Mouse (Mus musculus) lung, postnatal 0 days (tissue): ENCODE data around the gene Nabp2.

ENCODE experiments used
- CTCF ChIP-seq: IDR thresholded peaks from 2 replicates; pipeline ENCODE4 v1.5.1; 2016; ENCODE audit warnings: antibody characterized with exemption, mild to moderate bottlenecking
- EP300 ChIP-seq: IDR thresholded peaks from 2 replicates; pipeline ENCODE4 v1.6.1; 2016; ENCODE audit warnings: antibody characterized with exemption, mild to moderate bottlenecking, control low read depth

- no peak for TF ChIP-seq CTCF
- no peak for TF ChIP-seq EP300
These were observed 20.9 kb downstream of the Nabp2 start for GRCm38 (mm10) chr10:128390366-128390765.
